Mouse (Mus musculus) ES-Bruce4 (cell line): ENCODE measurements at regions not wholly inside any gene's neighbourhood (a gene's known extent, or its start where the extent isn't known, plus 50 kb on each side); places are given as distances from the start of the nearest gene placed in this dataset.
A peak's percentile ranks its signal among the peaks of the same experiment; 100 is the strongest.

ENCODE experiments used
- H3K27ac ChIP-seq: 2 replicates; pipeline ENCODE4 v1.5.1; 2012; ENCODE audit warnings: low read length, inconsistent platforms; ENCODE audit not compliant: insufficient read depth
- H3K27me3 ChIP-seq: 2 replicates; pipeline ENCODE4 v1.6.1; 2012; ENCODE audit warnings: mild to moderate bottlenecking, low read length, inconsistent platforms; ENCODE audit not compliant: control insufficient read depth, poor library complexity, insufficient read depth, severe bottlenecking
- H3K36me3 ChIP-seq: 2 replicates; pipeline ENCODE4 v1.6.1; 2012; ENCODE audit warnings: inconsistent platforms, mild to moderate bottlenecking, low read length, moderate library complexity; ENCODE audit not compliant: control insufficient read depth, poor library complexity, insufficient read depth, severe bottlenecking
- H3K4me1 ChIP-seq: one replicate; pipeline ENCODE4 v1.8.1; 2011; ENCODE audit warnings: low read length; ENCODE audit not compliant: control insufficient read depth, insufficient read depth
- H3K4me3 ChIP-seq: 2 replicates; pipeline ENCODE4 v1.5.1; 2011; ENCODE audit warnings: low read depth, mild to moderate bottlenecking, low read length
- H3K9ac ChIP-seq: 2 replicates; pipeline ENCODE4 v1.6.1; 2012; ENCODE audit warnings: low read depth, mild to moderate bottlenecking, inconsistent platforms; ENCODE audit not compliant: poor library complexity, severe bottlenecking
- H3K9me3 ChIP-seq: replicated peaks from 2 replicates; pipeline ENCODE4 v1.6.1; 2012; ENCODE audit warnings: mild to moderate bottlenecking, low read length, inconsistent platforms; ENCODE audit not compliant: control insufficient read depth, poor library complexity, insufficient read depth, severe bottlenecking
- CTCF ChIP-seq: IDR thresholded peaks from one replicate; pipeline ENCODE4 v1.8.1; 2011; ENCODE audit warnings: low read depth, low read length
- EP300 ChIP-seq: IDR thresholded peaks from 2 replicates; pipeline ENCODE4 v1.6.1; 2011; ENCODE audit warnings: low read depth, low read length; ENCODE audit not compliant: insufficient read depth
- POLR2A ChIP-seq: IDR thresholded peaks from one replicate; pipeline ENCODE4 v1.8.1; 2011; ENCODE audit warnings: low read length; ENCODE audit not compliant: insufficient read depth

GRCm38 (mm10) chr2:163138688-163139385 is 51.2 kb upstream of the Gtsf1l start:
- Histone ChIP-seq H3K4me3 (no peak overlapping the region), H3K9ac (no peak overlapping the region), H3K27me3 (no peaks in the 10 kb centered on the region), H3K36me3 (no peaks in the 10 kb centered on the region), H3K27ac (no peak overlapping the region), H3K9me3 (no peaks in the 10 kb centered on the region), H3K4me1 (no peaks in the 10 kb centered on the region)
- TF ChIP-seq EP300 = no peak
- TF ChIP-seq CTCF = no peak
- no peak for TF ChIP-seq POLR2A

- no peak overlapping the region for H3K4me3 ChIP-seq
- TF ChIP-seq POLR2A (no peak), CTCF (no peak), EP300 (no peak)
- H3K27me3 ChIP-seq = no peaks in the 10 kb centered on the region
- no peaks in the 10 kb centered on the region for H3K4me1 ChIP-seq
- H3K36me3 ChIP-seq = no peaks in the 10 kb centered on the region
- H3K27ac ChIP-seq = no peak overlapping the region
- H3K9ac ChIP-seq = no peak overlapping the region
- no peaks in the 10 kb centered on the region for H3K9me3 ChIP-seq
Observed at GRCm38 (mm10) chr2:163142762-163143388, 55.2 kb upstream of the Gtsf1l start.

GRCm38 (mm10) chr2:163143413-163143812 is 55.8 kb upstream of the Gtsf1l start:
- H3K27ac ChIP-seq = no peak overlapping the region
- TF ChIP-seq CTCF (no peak), EP300 (no peak), POLR2A (no peak)

GRCm38 (mm10) chr2:163146001-163146400 is 56.9 kb upstream of the Tox2 start:
- no peaks in the 10 kb centered on the region for H3K36me3 ChIP-seq
- no peaks in the 10 kb centered on the region for H3K9me3 ChIP-seq
- H3K27me3 ChIP-seq = no peaks in the 10 kb centered on the region
- H3K4me1 ChIP-seq = no peaks in the 10 kb centered on the region
- no peak overlapping the region for H3K27ac ChIP-seq
- no peak overlapping the region for H3K4me3 ChIP-seq
- H3K9ac ChIP-seq = no peak overlapping the region
- TF ChIP-seq POLR2A (no peak), EP300 (no peak), CTCF (no peak)

More at GRCm38 (mm10) chr2:163143413-163143812, 55.8 kb upstream of the Gtsf1l start:
- Histone ChIP-seq H3K4me3 (no peak overlapping the region), H3K9ac (no peak overlapping the region), H3K9me3 (no peaks in the 10 kb centered on the region), H3K27me3 (no peaks in the 10 kb centered on the region), H3K36me3 (no peaks in the 10 kb centered on the region), H3K4me1 (no peaks in the 10 kb centered on the region)

- Histone ChIP-seq H3K4me3 (no peak overlapping the region), H3K4me1 (no peaks in the 10 kb centered on the region), H3K27ac (no peak overlapping the region), H3K36me3 (no peaks in the 10 kb centered on the region), H3K9ac (no peak overlapping the region), H3K27me3 (no peaks in the 10 kb centered on the region), H3K9me3 (no peaks in the 10 kb centered on the region)
- peak; percentile 18 for TF ChIP-seq CTCF
- no peak for TF ChIP-seq POLR2A
- TF ChIP-seq EP300 = no peak
Observed at GRCm38 (mm10) chr2:163146481-163146880, 56.4 kb upstream of the Tox2 start.

GRCm38 (mm10) chr2:163147381-163147780 is 55.5 kb upstream of the Tox2 start:
- H3K27ac ChIP-seq = no peak overlapping the region
- no peak overlapping the region for H3K4me3 ChIP-seq
- TF ChIP-seq CTCF (no peak), EP300 (no peak), POLR2A (no peak)
- no peaks in the 10 kb centered on the region for H3K36me3 ChIP-seq
- no peaks in the 10 kb centered on the region for H3K9me3 ChIP-seq
- no peaks in the 10 kb centered on the region for H3K27me3 ChIP-seq
- H3K9ac ChIP-seq = no peak overlapping the region
- no peaks in the 10 kb centered on the region for H3K4me1 ChIP-seq
